Mouse (Mus musculus) gastrocnemius, postnatal 25 days (tissue): ENCODE data around the gene Tex52. TPM values are rescaled to one million over a fixed set of nuclear protein-coding genes. Genes with fewer than 3 reads are reported as not detected.

Experiments
- DNase-seq: peaks from one replicate; pipeline ENCODE4 v3.0.0; 2022
- total RNA-seq, 2 experiments: library from RNA; stranded (reverse); gene quantifications; 1 replicate in 1 of 2; 2 replicates in 1 of 2; pipeline ENCODE4 v1.2.3; 2021

The Tex52 gene
- total RNA-seq, 2 experiments from 2014 or later = not detected

DNA sequence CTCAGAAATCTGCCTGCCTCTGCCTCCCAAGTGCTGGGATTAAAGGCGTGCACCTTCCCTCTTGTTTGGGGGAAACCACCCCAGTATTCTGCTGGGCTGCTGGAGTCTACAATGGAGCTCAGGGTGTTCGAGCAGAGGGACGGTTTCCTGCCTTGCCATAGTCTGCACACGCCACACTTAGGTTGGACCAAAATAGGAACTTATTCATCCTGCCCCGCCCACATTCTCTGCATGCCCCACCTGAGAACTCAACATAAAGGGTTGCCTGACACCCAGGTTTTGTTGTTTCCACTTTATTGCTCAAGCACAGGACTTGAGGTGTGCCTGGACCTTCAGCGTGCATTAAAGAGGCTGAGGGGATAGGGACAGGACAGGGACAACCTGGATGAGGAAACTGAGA is 54.6 kb downstream of the Tex52 start:
- no peak for DNase-seq

DNA sequence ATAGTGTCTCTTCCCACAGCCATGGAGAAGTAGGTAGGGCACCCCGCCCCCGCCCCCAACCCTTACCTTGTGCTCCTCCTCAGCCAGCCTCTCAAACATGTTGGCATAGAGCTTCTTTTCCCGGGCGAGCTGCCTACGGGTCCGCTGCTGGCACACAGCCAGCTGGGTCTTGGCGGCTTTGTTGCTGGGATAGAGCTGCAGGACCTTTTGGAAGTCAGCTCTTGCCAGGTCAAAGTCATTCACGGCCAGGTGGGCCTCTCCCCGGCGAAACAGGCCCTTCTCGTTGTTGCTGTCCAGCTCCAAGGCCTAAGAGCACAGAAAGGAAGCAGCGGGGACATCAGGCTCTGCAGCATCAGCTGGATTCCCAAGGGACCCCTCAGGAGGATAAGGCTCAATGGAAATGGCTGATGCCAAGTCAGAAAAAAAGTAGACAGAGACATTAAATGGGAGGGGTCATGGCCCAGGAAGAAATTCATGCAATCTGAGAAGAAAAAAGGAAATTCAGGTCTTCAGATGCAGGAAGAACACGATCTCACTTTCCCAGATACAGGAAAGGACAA is 57.2 kb downstream of the Tex52 start:
- no peak for DNase-seq

DNA sequence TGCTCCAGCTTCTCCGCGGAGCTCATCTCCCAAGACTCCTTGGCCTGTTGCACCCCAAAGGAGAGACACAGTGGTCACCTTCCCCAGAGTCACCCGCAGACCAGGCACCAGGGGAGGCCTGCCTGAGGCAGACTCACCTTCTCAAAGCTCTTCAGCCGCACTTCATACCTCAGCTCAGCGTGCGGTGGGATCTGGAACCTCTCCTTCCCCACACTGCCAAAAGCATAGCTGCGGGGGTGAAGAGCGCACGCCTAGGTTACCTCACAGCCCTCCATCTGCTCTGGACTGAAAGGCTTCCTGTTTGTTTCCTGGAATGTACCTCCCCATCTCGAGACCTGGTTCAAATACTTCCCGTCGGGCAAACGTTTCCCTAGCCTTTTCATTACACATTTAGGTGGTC is 58.3 kb downstream of the Tex52 start:
- no peak for DNase-seq

Other genes starting within 250 kb of the Tex52 start
- gene Tspan9, start 231.9 kb upstream of the Tex52 start, total RNA-seq = 10 to 100 TPM; 48.6 to 56.6 TPM
- gene Tead4, start 74.6 kb upstream of the Tex52 start, total RNA-seq = 1 to 10 TPM; 5.9 to 8.6 TPM
- gene Tulp3, start 19.6 kb upstream of the Tex52 start, total RNA-seq = 1 to 10 TPM; 5.7 to 5.9 TPM
- gene Rhno1, start 12.5 kb upstream of the Tex52 start, total RNA-seq = 1 to 10 TPM; 6.0 to 7.4 TPM
- gene Foxm1, start 12.5 kb upstream of the Tex52 start, total RNA-seq = 1 to 10 TPM; 1.2 to 1.6 TPM
- gene Gm44596, start within 50 bp of the Tex52 start, total RNA-seq = not detected
- gene Nrip2, start 23.8 kb downstream of the Tex52 start, total RNA-seq = 1 to 10 TPM in 1 of 2 experiments, under 1 TPM in 1; 0.97 to 1.7 TPM
- 10 to 100 TPM; 14.4 to 15.1 TPM for gene Itfg2, start 49.5 kb downstream of the Tex52 start, total RNA-seq
- 100 to 1,000 TPM; 105 to 111 TPM for gene Fkbp4, start 63.2 kb downstream of the Tex52 start, total RNA-seq
- gene Pzp, start 151.3 kb downstream of the Tex52 start, total RNA-seq = not detected
- gene A2ml1, start 206.2 kb downstream of the Tex52 start, total RNA-seq = not detected
- gene Klrb1a, start 248.1 kb downstream of the Tex52 start, total RNA-seq = not detected